Mouse (Mus musculus): ENCODE data around the gene Hyal2.

Hyal2 gene

GRCm38 (mm10) chr9:107612191-107612944, 44.6 kb downstream of the Hyal2 start:
- peak; percentile 99 for DNase-seq (ENCODE audit: low spot score)

GRCm38 (mm10) chr9:107612945-107613569, 45.3 kb downstream of the Hyal2 start:
- DNase-seq (ENCODE audit: low spot score): no peak

- no peak for DNase-seq (ENCODE audit: low spot score)
These were observed 47.3 kb downstream of the Hyal2 start for GRCm38 (mm10) chr9:107615035-107615434.

- no peak for DNase-seq (ENCODE audit: low spot score)
These were observed 49.7 kb downstream of the Hyal2 start for GRCm38 (mm10) chr9:107617461-107617860.

DNA sequence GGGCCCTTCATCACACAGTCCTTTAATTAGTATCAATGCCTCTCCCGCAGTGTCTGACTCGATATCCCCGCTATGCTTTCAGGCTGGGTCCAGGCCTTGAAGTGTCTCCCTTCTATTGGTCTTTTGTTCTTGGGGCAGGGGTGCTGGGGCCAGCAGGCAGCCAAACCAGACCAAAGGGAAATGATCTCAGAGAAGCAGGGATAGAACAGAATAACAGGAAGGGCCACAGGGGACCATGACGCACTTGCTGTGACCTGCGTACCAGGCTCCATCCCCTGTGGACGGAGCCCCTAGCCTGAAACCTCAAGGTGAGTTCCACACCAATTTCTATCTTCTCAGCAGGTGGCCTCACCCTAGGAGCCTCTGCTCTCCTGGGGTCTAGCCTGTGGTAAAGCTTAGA, 50.4 kb downstream of the Hyal2 start:
- DNase-seq (ENCODE audit: low spot score): no peak

- DNase-seq (ENCODE audit: low spot score): no peak
These were observed 51.2 kb downstream of the Hyal2 start for GRCm38 (mm10) chr9:107618778-107619545.

- DNase-seq (ENCODE audit: low spot score): no peak
These were observed 51.8 kb downstream of the Hyal2 start for GRCm38 (mm10) chr9:107619546-107619879.

GRCm38 (mm10) chr9:107620954-107621353, 53.2 kb downstream of the Hyal2 start:
- no peak for DNase-seq (ENCODE audit: low spot score)

Data from ovary, postnatal 36 days (tissue).